Mouse (Mus musculus) testis, postnatal 10 days (tissue): ENCODE results near the gene Sprr2a3.
"Not testable (repeated sequence)": the region's sequence is repeated elsewhere in the genome, so short reads cannot be mapped to it uniquely, and the experiment has no call there.

Source experiments
- DNase-seq: peaks from one replicate; pipeline ENCODE4 v3.0.0; 2021; ENCODE audit warnings: low spot score

Sprr2a3 gene

GRCm38 (mm10) chr3:92285101-92285500 is at the start of gene Sprr2a3:
TSS of gene Sprr2a3 (plus strand) at chr3:92285417.
- not testable (repeated sequence) for DNase-seq

DNA sequence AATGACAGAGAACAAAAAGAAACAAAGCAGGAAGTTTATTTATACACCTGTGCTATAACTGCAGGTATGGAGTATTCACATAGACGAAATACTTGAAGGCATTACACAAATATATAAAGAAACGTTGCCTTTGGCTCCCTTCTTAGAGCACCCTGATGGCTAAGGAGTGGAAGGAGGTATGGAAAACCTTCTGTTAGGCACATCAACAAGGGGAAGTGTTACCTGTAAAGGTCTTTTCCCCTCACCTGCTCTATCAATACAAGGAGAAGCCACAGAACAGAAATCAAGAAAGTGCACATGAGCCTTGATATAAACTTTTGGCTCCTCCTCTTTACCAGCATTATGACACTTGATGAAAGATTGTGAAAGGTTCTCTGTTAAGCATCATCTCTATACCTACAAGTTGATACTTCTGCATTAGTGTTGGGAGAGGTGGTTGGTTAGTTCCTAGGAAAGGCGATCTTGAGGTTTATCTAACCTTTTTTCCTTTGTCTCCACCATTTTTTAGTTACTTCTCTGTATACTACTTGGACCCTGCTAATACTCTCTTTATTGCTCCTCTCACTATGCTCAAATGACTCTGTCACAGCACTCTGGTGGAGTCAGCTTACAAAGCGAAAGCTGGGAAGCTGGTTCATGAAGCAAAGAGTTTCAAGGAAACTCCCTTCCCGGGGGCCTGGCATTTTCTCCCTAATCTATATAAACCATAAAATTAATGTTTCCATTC is 48.6 kb upstream of the Sprr2a3 start:
- not testable (repeated sequence) for DNase-seq

- not testable (repeated sequence) for DNase-seq
Measured at GRCm38 (mm10) chr3:92238736-92239135, 46.5 kb upstream of the Sprr2a3 start.

DNA sequence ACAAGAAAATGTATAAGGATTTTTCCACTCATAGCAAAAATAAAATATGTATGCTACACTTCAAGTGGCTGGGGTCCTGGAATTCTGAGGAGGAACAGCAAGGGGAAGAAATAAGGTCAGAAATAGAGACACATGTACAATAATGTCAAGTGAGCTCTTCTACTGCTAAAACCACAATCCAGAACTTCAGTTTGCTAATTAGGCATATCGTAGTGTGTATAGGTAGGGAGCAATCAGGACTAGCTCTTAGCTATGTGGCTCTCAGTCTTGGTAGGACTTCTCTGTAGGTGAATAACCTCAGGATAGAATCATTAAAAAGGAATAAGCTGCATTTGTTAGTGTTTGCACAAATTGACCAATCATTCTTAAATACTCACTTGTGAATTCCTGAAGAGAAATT is 46.0 kb upstream of the Sprr2a3 start:
- not testable (repeated sequence) for DNase-seq

DNA sequence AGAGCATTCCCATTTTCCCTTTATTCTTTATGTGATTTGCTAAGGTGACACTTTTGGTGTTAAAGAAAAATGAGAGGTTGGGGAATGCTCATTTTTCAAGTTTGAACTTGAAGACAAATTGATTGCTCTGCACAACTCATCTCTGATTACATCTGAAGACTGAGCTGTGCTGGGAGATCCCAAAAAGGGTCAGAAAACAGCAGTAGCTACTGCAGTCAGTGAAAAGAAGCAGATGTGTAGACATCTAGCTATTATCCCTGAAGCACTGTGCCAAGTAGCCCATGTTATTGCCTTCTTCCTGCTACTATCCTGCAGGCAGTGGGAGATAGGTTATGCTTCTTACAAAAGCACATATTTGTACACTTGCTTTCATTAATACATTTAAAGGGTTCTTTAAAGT is 40.4 kb upstream of the Sprr2a3 start:
- not testable (repeated sequence) for DNase-seq

DNA sequence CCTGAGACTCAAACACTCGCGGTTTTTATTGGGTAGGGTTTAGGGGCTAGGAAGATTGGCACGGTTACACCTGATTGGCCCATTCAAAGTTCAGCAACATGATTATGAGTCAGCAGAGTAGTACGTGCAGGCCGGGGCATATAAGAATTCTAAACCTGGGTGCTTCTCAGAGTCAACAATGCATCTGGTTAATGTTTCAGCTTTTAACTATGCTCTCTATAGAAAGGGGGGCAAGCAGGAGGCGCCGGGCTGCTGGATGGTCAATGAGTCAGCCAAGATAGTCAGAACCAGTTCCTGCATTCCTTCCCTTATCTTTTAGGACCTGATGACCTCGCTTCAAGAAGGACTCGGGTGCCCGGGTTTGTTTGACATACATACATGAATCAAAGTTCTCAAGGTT is 39.0 kb upstream of the Sprr2a3 start:
- DNase-seq, result not testable (repeated sequence)

- DNase-seq, result not testable (repeated sequence)
Measured at GRCm38 (mm10) chr3:92248494-92248893, 36.7 kb upstream of the Sprr2a3 start.

GRCm38 (mm10) chr3:92250450-92250849 is 34.8 kb upstream of the Sprr2a3 start:
- not testable (repeated sequence) for DNase-seq

- not testable (repeated sequence) for DNase-seq
Measured at GRCm38 (mm10) chr3:92253860-92254259, 31.4 kb upstream of the Sprr2a3 start.

- DNase-seq, result not testable (repeated sequence)
Measured at GRCm38 (mm10) chr3:92258526-92258925, 26.7 kb upstream of the Sprr2a3 start.

GRCm38 (mm10) chr3:92263462-92263861 is 21.8 kb upstream of the Sprr2a3 start:
- not testable (repeated sequence) for DNase-seq

DNA sequence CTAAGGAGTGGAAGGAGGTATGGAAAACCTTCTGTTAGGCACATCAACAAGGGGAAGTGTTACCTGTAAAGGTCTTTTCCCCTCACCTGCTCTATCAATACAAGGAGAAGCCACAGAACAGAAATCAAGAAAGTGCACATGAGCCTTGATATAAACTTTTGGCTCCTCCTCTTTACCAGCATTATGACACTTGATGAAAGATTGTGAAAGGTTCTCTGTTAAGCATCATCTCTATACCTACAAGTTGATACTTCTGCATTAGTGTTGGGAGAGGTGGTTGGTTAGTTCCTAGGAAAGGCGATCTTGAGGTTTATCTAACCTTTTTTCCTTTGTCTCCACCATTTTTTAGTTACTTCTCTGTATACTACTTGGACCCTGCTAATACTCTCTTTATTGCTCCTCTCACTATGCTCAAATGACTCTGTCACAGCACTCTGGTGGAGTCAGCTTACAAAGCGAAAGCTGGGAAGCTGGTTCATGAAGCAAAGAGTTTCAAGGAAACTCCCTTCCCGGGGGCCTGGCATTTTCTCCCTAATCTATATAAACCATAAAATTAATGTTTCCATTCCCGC is 13.7 kb upstream of the Sprr2a3 start:
- not testable (repeated sequence) for DNase-seq

- DNase-seq, result not testable (repeated sequence)
Measured at GRCm38 (mm10) chr3:92273504-92273903, 11.7 kb upstream of the Sprr2a3 start.

DNA sequence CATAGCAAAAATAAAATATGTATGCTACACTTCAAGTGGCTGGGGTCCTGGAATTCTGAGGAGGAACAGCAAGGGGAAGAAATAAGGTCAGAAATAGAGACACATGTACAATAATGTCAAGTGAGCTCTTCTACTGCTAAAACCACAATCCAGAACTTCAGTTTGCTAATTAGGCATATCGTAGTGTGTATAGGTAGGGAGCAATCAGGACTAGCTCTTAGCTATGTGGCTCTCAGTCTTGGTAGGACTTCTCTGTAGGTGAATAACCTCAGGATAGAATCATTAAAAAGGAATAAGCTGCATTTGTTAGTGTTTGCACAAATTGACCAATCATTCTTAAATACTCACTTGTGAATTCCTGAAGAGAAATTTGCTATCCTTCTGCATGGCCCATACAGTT is 11.2 kb upstream of the Sprr2a3 start:
- not testable (repeated sequence) for DNase-seq

DNA sequence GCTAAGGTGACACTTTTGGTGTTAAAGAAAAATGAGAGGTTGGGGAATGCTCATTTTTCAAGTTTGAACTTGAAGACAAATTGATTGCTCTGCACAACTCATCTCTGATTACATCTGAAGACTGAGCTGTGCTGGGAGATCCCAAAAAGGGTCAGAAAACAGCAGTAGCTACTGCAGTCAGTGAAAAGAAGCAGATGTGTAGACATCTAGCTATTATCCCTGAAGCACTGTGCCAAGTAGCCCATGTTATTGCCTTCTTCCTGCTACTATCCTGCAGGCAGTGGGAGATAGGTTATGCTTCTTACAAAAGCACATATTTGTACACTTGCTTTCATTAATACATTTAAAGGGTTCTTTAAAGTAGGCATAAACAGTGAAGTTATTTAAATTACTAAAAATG is 5.6 kb upstream of the Sprr2a3 start:
- not testable (repeated sequence) for DNase-seq

- not testable (repeated sequence) for DNase-seq
Measured at GRCm38 (mm10) chr3:92280963-92281606, 4.1 kb upstream of the Sprr2a3 start.

- DNase-seq, result not testable (repeated sequence)
Measured at GRCm38 (mm10) chr3:92288489-92288888, 3.3 kb downstream of the Sprr2a3 start.

GRCm38 (mm10) chr3:92307406-92307805 is 22.2 kb downstream of the Sprr2a3 start:
- no peak for DNase-seq

- no peak for DNase-seq
Measured at GRCm38 (mm10) chr3:92316320-92316719, 31.1 kb downstream of the Sprr2a3 start, which contains the start of gene Sprr2b. TSS of gene Sprr2b (plus strand) at chr3:92316620.

GRCm38 (mm10) chr3:92317384-92317783 is 32.2 kb downstream of the Sprr2a3 start:
- DNase-seq, result no peak

- DNase-seq, result no peak
Measured at GRCm38 (mm10) chr3:92336278-92336677, 51.1 kb downstream of the Sprr2a3 start.

GRCm38 (mm10) chr3:92338840-92339239 is 53.6 kb downstream of the Sprr2a3 start, which contains the start of gene Sprr2d:
TSS of gene Sprr2d (plus strand) at chr3:92339140.
- no peak for DNase-seq
